Mouse (Mus musculus) cerebellum, postnatal 10 days (tissue): ENCODE measurements around the gene Hipk4.
"Not testable (repeated sequence)": the region's sequence is repeated elsewhere in the genome, so short reads cannot be mapped to it uniquely, and the experiment has no call there.

ENCODE experiments used
- DNase-seq, 2 experiments: peaks; one replicate each; pipeline ENCODE4 v3.0.0; 2021; ENCODE audit warnings: mixed read lengths in 2 of 2

The Hipk4 gene

GRCm38 (mm10) chr7:27494659-27495367 is 28.3 kb upstream of the Hipk4 start:
- DNase-seq, result not testable (repeated sequence)

- no peak for DNase-seq
Measured at GRCm38 (mm10) chr7:27499036-27499435, 24.0 kb upstream of the Hipk4 start, which contains the start of gene Prx. Gene Prx, plus strand, starts transcription at chr7:27499324.

- DNase-seq, result no peak
Measured at GRCm38 (mm10) chr7:27501620-27502019, 21.4 kb upstream of the Hipk4 start.

- no peak for DNase-seq
Measured at GRCm38 (mm10) chr7:27506765-27507370, 16.2 kb upstream of the Hipk4 start.

- peak; percentile 98 for DNase-seq
Measured at GRCm38 (mm10) chr7:27507711-27508647, 15.1 kb upstream of the Hipk4 start.

- DNase-seq, result peak; percentile 71 to 73
Measured at GRCm38 (mm10) chr7:27508648-27509005, 14.4 kb upstream of the Hipk4 start.

- DNase-seq, result no peak
Measured at GRCm38 (mm10) chr7:27510809-27511208, 12.3 kb upstream of the Hipk4 start.

- DNase-seq, result no peak
Measured at GRCm38 (mm10) chr7:27514961-27515360, 8.1 kb upstream of the Hipk4 start.

- DNase-seq, result no peak
Measured at GRCm38 (mm10) chr7:27518314-27518713, 4.8 kb upstream of the Hipk4 start.

- no peak for DNase-seq
Measured at GRCm38 (mm10) chr7:27520104-27520503, 3.0 kb upstream of the Hipk4 start.

- DNase-seq, result no peak
Measured at GRCm38 (mm10) chr7:27520599-27520998, 2.5 kb upstream of the Hipk4 start.

- no peak for DNase-seq
Measured at GRCm38 (mm10) chr7:27523805-27524204, 738 bp downstream of the Hipk4 start.

GRCm38 (mm10) chr7:27526039-27526827 is 3.2 kb downstream of the Hipk4 start:
- DNase-seq, result peak; percentile 89 to 90

- no peak for DNase-seq
Measured at GRCm38 (mm10) chr7:27529070-27529469, 6.0 kb downstream of the Hipk4 start.

GRCm38 (mm10) chr7:27530937-27531336 is 7.9 kb downstream of the Hipk4 start:
- no peak for DNase-seq

- no peak for DNase-seq
Measured at GRCm38 (mm10) chr7:27531707-27532106, 8.6 kb downstream of the Hipk4 start.

GRCm38 (mm10) chr7:27532480-27533050 is 9.5 kb downstream of the Hipk4 start:
- DNase-seq, result no peak

- no peak for DNase-seq
Measured at GRCm38 (mm10) chr7:27535386-27535785, 12.3 kb downstream of the Hipk4 start.

GRCm38 (mm10) chr7:27536618-27537017 is 13.6 kb downstream of the Hipk4 start:
- no peak for DNase-seq

- no peak for DNase-seq
Measured at GRCm38 (mm10) chr7:27537998-27538397, 14.9 kb downstream of the Hipk4 start.

GRCm38 (mm10) chr7:27538797-27539196 is 15.7 kb downstream of the Hipk4 start:
- DNase-seq, result no peak

- no peak for DNase-seq
Measured at GRCm38 (mm10) chr7:27540521-27540920, 17.5 kb downstream of the Hipk4 start.
